Mouse (Mus musculus) layer of hippocampus, adult 2 months (tissue): ENCODE results near the gene Tmem232. TPM values are rescaled to one million over a fixed set of nuclear protein-coding genes. Genes with fewer than 3 reads are reported as not detected.
"Not testable (repeated sequence)": the region's sequence is repeated elsewhere in the genome, so short reads cannot be mapped to it uniquely, and the experiment has no call there.

Source experiments
- DNase-seq, 2 experiments: peaks; one replicate each; pipeline ENCODE4 v3.0.0; 2022; ENCODE audit warnings: low spot score in 2 of 2
- H3K27ac ChIP-seq: fragments of 200-600 bp; 2 replicates; pipeline ENCODE4 v1.8.1; 2022
- H3K4me3 ChIP-seq: fragments of 200-600 bp; 2 replicates; pipeline ENCODE4 v1.8.1; 2022; ENCODE audit warnings: mild to moderate bottlenecking
- CTCF ChIP-seq: fragments of 200-600 bp; conservative IDR thresholded peaks from 2 replicates; pipeline ENCODE4 v1.8.1; 2022; ENCODE audit warnings: antibody characterized with exemption, mild to moderate bottlenecking, moderate library complexity
- total RNA-seq, 2 experiments: library from RNA; stranded (reverse); gene quantifications; 2 replicates each; pipeline ENCODE4 v1.2.3; 2021

The Tmem232 gene
- total RNA-seq, 2 experiments from 2014 or later: 0.91 to 0.97 TPM

GRCm38 (mm10) chr17:65558217-65558616, 17.6 kb upstream of the Tmem232 start:
- peak in 1 of 2 experiments; percentile 59 for DNase-seq
- TF ChIP-seq CTCF: peak; percentile 85
- H3K4me3 ChIP-seq: no peak overlapping the region
- no peak overlapping the region for H3K27ac ChIP-seq

DNA sequence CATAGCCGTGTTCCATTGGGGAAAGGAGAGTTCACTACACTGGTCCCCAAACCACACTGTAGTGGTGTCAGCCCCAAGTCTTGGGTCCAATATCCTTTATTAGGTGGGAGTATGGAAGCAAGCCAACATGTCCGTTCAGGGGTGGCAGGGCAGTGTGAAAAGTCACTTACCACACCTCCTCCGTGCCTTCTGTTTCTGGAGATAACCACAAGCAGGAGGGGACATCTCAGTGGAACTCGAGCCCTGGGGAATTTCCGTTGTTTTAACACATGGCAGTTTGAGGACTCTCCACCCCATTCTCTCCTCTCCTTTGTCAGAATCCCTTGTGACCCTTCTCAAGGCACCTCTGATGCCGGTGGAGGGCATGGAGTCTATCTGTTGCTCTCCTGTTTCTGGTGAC, 16.6 kb upstream of the Tmem232 start:
- TF ChIP-seq CTCF: no peak
- H3K4me3 ChIP-seq: no peak overlapping the region
- DNase-seq: no peak

DNA sequence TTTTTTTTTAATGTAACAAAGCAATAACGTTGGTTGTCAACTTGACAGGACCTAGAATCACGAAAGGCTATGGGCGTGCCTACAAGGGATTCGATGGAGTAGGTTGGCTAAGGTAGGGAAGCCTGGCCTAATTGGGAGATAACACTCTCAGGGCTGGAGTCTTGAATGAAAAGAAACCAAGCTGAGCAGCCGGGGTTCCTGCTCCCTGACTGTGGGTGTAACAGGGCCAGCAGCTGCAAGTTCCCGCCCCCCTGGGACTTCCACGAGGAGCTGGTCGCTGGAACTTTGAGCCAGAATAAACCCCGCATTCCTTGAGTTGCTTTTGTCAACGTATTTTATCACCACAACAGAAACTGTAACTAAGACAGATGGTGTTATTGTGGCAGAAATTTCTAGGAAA, 16.2 kb upstream of the Tmem232 start:
- H3K4me3 ChIP-seq: no peak overlapping the region
- no peak for DNase-seq
- H3K27ac ChIP-seq: no peak overlapping the region
- TF ChIP-seq CTCF: no peak

More for the DNA sequence above, 16.6 kb upstream of the Tmem232 start:
- H3K27ac ChIP-seq: no peak overlapping the region

DNA sequence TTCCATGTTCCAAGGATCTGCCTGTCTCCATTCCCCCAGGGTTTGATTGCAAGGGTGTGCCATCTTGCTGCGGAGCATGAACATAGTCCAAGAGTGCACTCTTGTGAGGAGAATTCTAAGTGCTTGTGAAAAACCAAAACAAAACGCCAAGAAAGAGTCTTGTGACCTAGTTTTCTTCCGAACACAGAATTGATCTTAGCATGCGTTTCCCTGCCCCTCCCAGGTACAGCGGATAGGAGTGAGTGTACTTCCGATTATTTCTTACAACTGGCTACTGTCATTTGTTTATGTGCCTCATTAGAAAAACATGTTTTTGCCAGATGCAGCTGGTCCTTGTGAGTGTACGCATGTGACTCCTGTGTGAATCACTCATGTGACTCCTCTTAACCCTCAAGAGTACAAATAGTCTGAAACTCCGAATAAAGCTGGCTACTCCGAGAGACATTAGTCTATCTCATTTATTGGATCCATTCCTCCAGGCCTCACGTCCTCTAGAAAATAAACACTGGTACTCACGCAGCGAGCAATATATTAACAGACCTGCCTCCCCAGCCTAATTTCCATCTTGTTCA, 11.9 kb upstream of the Tmem232 start:
- no peak for DNase-seq

GRCm38 (mm10) chr17:65550357-65550756, 9.8 kb upstream of the Tmem232 start:
- no peak for TF ChIP-seq CTCF
- H3K27ac ChIP-seq: no peak overlapping the region
- no peak overlapping the region for H3K4me3 ChIP-seq
- DNase-seq: no peak

More for the DNA sequence above, 11.9 kb upstream of the Tmem232 start:
- Histone ChIP-seq H3K4me3 (no peak overlapping the region), H3K27ac (no peak overlapping the region)
- no peak for TF ChIP-seq CTCF

- Histone ChIP-seq H3K27ac (no peak overlapping the region), H3K4me3 (no peak overlapping the region)
- no peak for DNase-seq
- no peak for TF ChIP-seq CTCF
Observed at GRCm38 (mm10) chr17:65548698-65549365, 8.2 kb upstream of the Tmem232 start.

DNA sequence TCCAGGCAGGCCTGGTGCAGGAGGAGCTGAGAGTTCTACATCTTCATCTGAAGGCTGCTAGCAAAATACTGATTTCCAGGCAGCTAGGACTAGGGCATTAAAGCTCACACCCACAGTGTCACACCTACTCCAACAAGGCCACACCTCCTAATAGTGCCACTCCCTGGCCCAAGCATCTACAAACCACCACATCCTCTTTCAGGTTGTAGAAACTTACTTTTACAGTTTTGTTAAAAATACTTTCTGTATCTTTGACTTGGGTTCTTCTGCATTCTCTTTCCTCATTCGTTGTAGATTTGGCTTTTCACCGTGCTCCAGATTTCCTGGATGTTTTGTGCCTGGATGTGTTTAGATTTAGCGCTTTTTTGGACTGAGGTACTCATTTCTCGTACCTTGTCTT, 5.6 kb upstream of the Tmem232 start:
- not testable (repeated sequence) for H3K4me3 ChIP-seq, DNase-seq, H3K27ac ChIP-seq

- H3K4me3 ChIP-seq: no peak overlapping the region
- no peak overlapping the region for H3K27ac ChIP-seq
- DNase-seq: peak in 1 of 2 experiments; percentile 48
- peak; percentile 96 for TF ChIP-seq CTCF
Observed at GRCm38 (mm10) chr17:65536156-65536555, 4.4 kb downstream of the Tmem232 start.

- DNase-seq, H3K4me3 ChIP-seq, H3K27ac ChIP-seq: not testable (repeated sequence)
Observed at GRCm38 (mm10) chr17:65532381-65532780, 8.2 kb downstream of the Tmem232 start.

GRCm38 (mm10) chr17:65527529-65527928, 13.1 kb downstream of the Tmem232 start:
- TF ChIP-seq CTCF: no peak
- DNase-seq: no peak
- no peak overlapping the region for H3K4me3 ChIP-seq
- H3K27ac ChIP-seq: no peak overlapping the region

GRCm38 (mm10) chr17:65513517-65513916, 27.1 kb downstream of the Tmem232 start:
- no peak for TF ChIP-seq CTCF
- no peak overlapping the region for H3K27ac ChIP-seq
- no peak overlapping the region for H3K4me3 ChIP-seq
- no peak for DNase-seq

GRCm38 (mm10) chr17:65484654-65485053, 55.9 kb downstream of the Tmem232 start:
- Histone ChIP-seq H3K27ac (no peak overlapping the region), H3K4me3 (no peak overlapping the region)
- no peak for DNase-seq
- no peak for TF ChIP-seq CTCF

DNA sequence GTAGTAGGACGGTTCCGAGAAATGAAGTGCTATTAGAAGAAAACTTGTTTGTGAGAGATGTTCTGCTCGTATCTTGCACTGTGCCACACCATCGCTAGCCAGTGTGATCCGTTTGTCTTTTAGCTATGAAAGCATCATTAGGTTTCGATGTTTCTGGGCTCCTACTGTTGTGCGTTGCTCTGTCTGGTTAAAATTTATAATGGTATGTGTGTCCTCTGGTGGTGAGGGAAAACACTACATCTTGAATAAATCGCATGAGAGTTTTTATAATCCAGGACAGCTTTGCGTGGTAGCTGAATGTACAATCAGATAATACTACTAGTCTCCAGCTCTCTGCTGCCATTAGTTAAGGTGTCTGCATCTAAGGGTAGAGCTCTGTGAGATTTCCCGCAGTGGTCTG, 63.8 kb downstream of the Tmem232 start:
- peak in 1 of 2 experiments; percentile 16 for DNase-seq
- Histone ChIP-seq H3K27ac (no peak overlapping the region), H3K4me3 (peak overlapping the region; percentile 15; the same call in 1 of the 2 replicates)
- TF ChIP-seq CTCF: peak; percentile 73

- TF ChIP-seq CTCF: no peak
- no peak for DNase-seq
- Histone ChIP-seq H3K4me3 (no peak overlapping the region), H3K27ac (no peak overlapping the region)
Observed at GRCm38 (mm10) chr17:65450818-65451217, 89.8 kb downstream of the Tmem232 start.

DNA sequence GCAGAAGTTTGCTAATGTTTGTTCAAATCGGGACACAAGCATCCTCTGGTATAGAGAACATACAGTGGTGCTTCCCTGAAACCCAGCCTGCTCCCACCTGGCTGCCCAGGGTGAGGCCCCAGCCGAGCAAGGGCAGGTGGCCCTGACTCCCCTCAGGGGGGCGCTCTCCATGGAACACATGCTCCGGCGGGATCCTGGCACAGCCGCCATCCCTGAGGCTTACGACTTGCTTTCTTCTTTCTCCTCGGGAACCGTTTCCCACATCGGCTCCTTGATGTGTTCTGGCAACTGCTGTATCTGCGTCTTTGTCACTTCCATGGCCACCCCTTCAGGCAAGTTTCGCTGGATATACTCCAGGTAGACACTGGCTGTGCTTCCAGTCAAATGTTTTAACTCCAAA, 102.7 kb downstream of the Tmem232 start:
- H3K4me3 ChIP-seq, H3K27ac ChIP-seq, DNase-seq: not testable (repeated sequence)
